Mouse (Mus musculus): ENCODE results near the gene Susd1.

DNA sequence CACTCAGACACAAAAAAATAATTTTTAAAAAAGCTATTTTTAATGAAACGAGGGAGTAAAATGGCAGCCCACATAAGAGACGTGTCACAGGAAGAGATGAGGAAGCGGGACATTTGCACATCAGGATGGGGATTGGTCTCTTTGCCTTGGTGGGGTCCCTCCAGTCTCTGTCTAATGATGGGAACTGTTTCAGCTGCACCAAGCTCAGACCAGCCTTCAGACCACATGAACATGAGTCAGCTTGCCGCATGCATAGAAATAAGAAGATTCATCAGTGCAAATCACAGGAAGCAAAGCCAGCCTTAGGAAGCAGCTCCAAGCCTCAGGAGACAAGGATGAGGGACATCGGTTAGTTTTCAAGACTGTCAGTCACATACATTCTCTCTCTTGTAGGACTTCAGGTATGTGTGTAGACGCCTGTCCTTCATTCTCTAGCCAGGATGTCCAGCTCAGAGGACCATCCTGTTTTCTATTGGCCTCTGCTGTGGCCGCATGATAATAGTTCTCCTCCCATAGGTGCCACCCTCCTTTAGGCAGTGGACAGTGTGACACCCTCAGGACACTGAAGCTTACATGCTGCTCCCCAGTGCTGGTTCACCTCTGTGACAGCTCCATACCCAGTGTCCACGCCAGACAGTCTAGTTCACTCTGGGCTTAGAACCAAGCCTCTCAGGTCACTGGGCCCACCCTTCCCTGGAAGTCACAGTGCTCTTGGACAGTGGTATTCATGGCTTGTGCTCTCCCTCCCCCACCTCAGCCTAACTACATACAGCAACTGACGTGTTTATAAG lies 137.2 kb downstream of the Susd1 start:
- TF ChIP-seq EP300 (IDR thresholded peaks at IDR 0.05; ENCODE audit: low read depth) (no peak), CTCF (IDR thresholded peaks at IDR 0.05; ENCODE audit: low read depth) (no peak)

Data from liver, embryonic 14.5 days (tissue).